Mouse (Mus musculus) heart, embryonic 13.5 days (tissue): ENCODE measurements at regions not wholly inside any gene's neighbourhood (a gene's known extent, or its start where the extent isn't known, plus 50 kb on each side); places are given as distances from the start of the nearest gene placed in this dataset.

Experiments used
- ATAC-seq: fragments of 200-750 bp; cut with Nextera tagmentation; 2 replicates; pipeline ENCODE4 v1.8.0; 2017; ENCODE audit warnings: moderate TSS enrichment; ENCODE audit not compliant: insufficient number of reproducible peaks, low FRiP score, low TSS enrichment; ENCODE audit errors: extremely low read depth
- H3K27ac ChIP-seq: fragments of 300-500 bp; sonication (generic); replicated peaks from 2 replicates; pipeline ENCODE4 v1.5.1; 2015; ENCODE audit warnings: moderate library complexity, mild to moderate bottlenecking, inconsistent platforms
- H3K27me3 ChIP-seq: fragments of 300-500 bp; sonication (generic); replicated peaks from 2 replicates; pipeline ENCODE4 v1.6.1; 2015; ENCODE audit warnings: mild to moderate bottlenecking, inconsistent platforms
- H3K36me3 ChIP-seq: fragments of 300-500 bp; sonication (generic); 2 replicates; pipeline ENCODE4 v1.6.1; 2015; ENCODE audit warnings: mild to moderate bottlenecking, inconsistent platforms
- H3K4me1 ChIP-seq: fragments of 300-500 bp; sonication (generic); 2 replicates; pipeline ENCODE4 v1.6.1; 2015; ENCODE audit warnings: inconsistent platforms
- H3K4me2 ChIP-seq: fragments of 300-500 bp; sonication (generic); 2 replicates; pipeline ENCODE4 v1.6.1; 2015; ENCODE audit warnings: inconsistent platforms, mild to moderate bottlenecking, moderate library complexity
- H3K4me3 ChIP-seq: fragments of 300-500 bp; sonication (generic); 2 replicates; pipeline ENCODE4 v1.5.1; 2015; ENCODE audit warnings: moderate library complexity, mild to moderate bottlenecking, inconsistent platforms
- H3K9ac ChIP-seq: fragments of 300-500 bp; sonication (generic); 2 replicates; pipeline ENCODE4 v1.6.1; 2015; ENCODE audit warnings: inconsistent platforms, mild to moderate bottlenecking, moderate library complexity
- H3K9me3 ChIP-seq: fragments of 300-500 bp; sonication (generic); 2 replicates; pipeline ENCODE4 v1.6.1; 2016; ENCODE audit warnings: inconsistent platforms
- WGBS: fragments of 180-500 bp; shearing (Covaris S2); methylation state at CpG from one replicate; pipeline ENCODE4 v1.1.7; 2015; ENCODE audit warnings: mixed read lengths; 5-methylcytosine and 5-hydroxymethylcytosine counted together

- ATAC-seq = no peak
- Histone ChIP-seq H3K9ac (no peak overlapping the region), H3K9me3 (no peaks in the 10 kb centered on the region), H3K27me3 (no peaks in the 10 kb centered on the region), H3K4me1 (no peaks in the 10 kb centered on the region), H3K27ac (no peak overlapping the region), H3K4me3 (no peak overlapping the region), H3K36me3 (no peaks in the 10 kb centered on the region), H3K4me2 (no peak overlapping the region)
- WGBS = 73% methylated on average over 5 of the region's 5 CpGs
Observed at GRCm38 (mm10) chr7:113093931-113094330, 113.3 kb upstream of the Arntl start.

GRCm38 (mm10) chr7:113095092-113095491 is 112.2 kb upstream of the Arntl start:
- H3K9me3 ChIP-seq = no peaks in the 10 kb centered on the region
- ATAC-seq = no peak
- H3K4me2 ChIP-seq = no peak overlapping the region
- no peaks in the 10 kb centered on the region for H3K27me3 ChIP-seq
- no peak overlapping the region for H3K9ac ChIP-seq
- WGBS = 45% methylated on average over 3 of the region's 3 CpGs
- no peak overlapping the region for H3K27ac ChIP-seq
- no peaks in the 10 kb centered on the region for H3K4me1 ChIP-seq
- H3K4me3 ChIP-seq = no peak overlapping the region
- H3K36me3 ChIP-seq = no peaks in the 10 kb centered on the region

GRCm38 (mm10) chr7:113104265-113104664 is 103.0 kb upstream of the Arntl start:
- Histone ChIP-seq H3K4me3 (no peak overlapping the region), H3K4me2 (no peak overlapping the region), H3K36me3 (no peaks in the 10 kb centered on the region), H3K27ac (no peak overlapping the region), H3K27me3 (no peaks in the 10 kb centered on the region), H3K9me3 (no peaks in the 10 kb centered on the region), H3K9ac (no peak overlapping the region), H3K4me1 (peaks cover 5% of the 10 kb centered on the region; the same call in 1 of the 2 replicates)
- no peak for ATAC-seq
- WGBS = 86% methylated on average over 7 of the region's 7 CpGs

- no peak overlapping the region for H3K27ac ChIP-seq
- 45% methylated on average over 1 of the region's 1 CpGs for WGBS
- H3K27me3 ChIP-seq = no peaks in the 10 kb centered on the region
- H3K36me3 ChIP-seq = no peaks in the 10 kb centered on the region
- no peak overlapping the region for H3K4me2 ChIP-seq
- no peak for ATAC-seq
- peaks cover 5% of the 10 kb centered on the region; the same call in 1 of the 2 replicates for H3K4me1 ChIP-seq
- H3K4me3 ChIP-seq = no peak overlapping the region
- no peak overlapping the region for H3K9ac ChIP-seq
- no peaks in the 10 kb centered on the region for H3K9me3 ChIP-seq
Observed at GRCm38 (mm10) chr7:113105359-113105758, 101.9 kb upstream of the Arntl start.

GRCm38 (mm10) chr7:113106731-113107130 is 100.5 kb upstream of the Arntl start:
- H3K27me3 ChIP-seq = no peaks in the 10 kb centered on the region
- no peak for ATAC-seq
- H3K36me3 ChIP-seq = no peaks in the 10 kb centered on the region
- no peak overlapping the region for H3K4me3 ChIP-seq
- H3K27ac ChIP-seq = no peak overlapping the region
- no peaks in the 10 kb centered on the region for H3K9me3 ChIP-seq
- H3K4me1 ChIP-seq = peaks cover 5% of the 10 kb centered on the region; the same call in 1 of the 2 replicates
- no peak overlapping the region for H3K9ac ChIP-seq
- H3K4me2 ChIP-seq = no peak overlapping the region
- WGBS = 82% methylated on average over 7 of the region's 7 CpGs

- H3K4me3 ChIP-seq = no peak overlapping the region
- no peak for ATAC-seq
- H3K36me3 ChIP-seq = no peaks in the 10 kb centered on the region
- WGBS = 74% methylated on average over 5 of the region's 5 CpGs
- H3K9ac ChIP-seq = no peak overlapping the region
- no peak overlapping the region for H3K4me2 ChIP-seq
- H3K27ac ChIP-seq = no peak overlapping the region
- no peaks in the 10 kb centered on the region for H3K27me3 ChIP-seq
- H3K9me3 ChIP-seq = no peaks in the 10 kb centered on the region
- H3K4me1 ChIP-seq = peaks cover 5% of the 10 kb centered on the region; the same call in 1 of the 2 replicates
Observed at GRCm38 (mm10) chr7:113107965-113108364, 99.3 kb upstream of the Arntl start.

GRCm38 (mm10) chr7:113108442-113109000 is 98.7 kb upstream of the Arntl start:
- H3K4me2 ChIP-seq = no peak overlapping the region
- no peaks in the 10 kb centered on the region for H3K36me3 ChIP-seq
- ATAC-seq = no peak
- 73% methylated on average over 7 of the region's 7 CpGs for WGBS
- H3K27ac ChIP-seq = no peak overlapping the region
- no peak overlapping the region for H3K4me3 ChIP-seq
- H3K27me3 ChIP-seq = no peaks in the 10 kb centered on the region; the same call in 1 of the 2 replicates
- H3K9ac ChIP-seq = no peak overlapping the region
- peaks cover 9% of the 10 kb centered on the region; the same call in 1 of the 2 replicates for H3K4me1 ChIP-seq
- no peaks in the 10 kb centered on the region for H3K9me3 ChIP-seq

- ATAC-seq = no peak
- no peak overlapping the region for H3K4me3 ChIP-seq
- H3K9ac ChIP-seq = no peak overlapping the region
- peaks cover 10% of the 10 kb centered on the region; the same call in 1 of the 2 replicates for H3K4me1 ChIP-seq
- no peaks in the 10 kb centered on the region for H3K36me3 ChIP-seq
- no peaks in the 10 kb centered on the region for H3K9me3 ChIP-seq
- H3K27me3 ChIP-seq = no peaks in the 10 kb centered on the region; the same call in 1 of the 2 replicates
- H3K4me2 ChIP-seq = no peak overlapping the region
- no peak overlapping the region for H3K27ac ChIP-seq
Observed at GRCm38 (mm10) chr7:113109481-113109880, 97.8 kb upstream of the Arntl start.

GRCm38 (mm10) chr7:113110867-113111508 is 96.3 kb upstream of the Arntl start:
- H3K9me3 ChIP-seq = no peaks in the 10 kb centered on the region

GRCm38 (mm10) chr7:113113266-113113893 is 93.9 kb upstream of the Arntl start:
- H3K27me3 ChIP-seq = no peaks in the 10 kb centered on the region; the same call in 1 of the 2 replicates
- H3K9ac ChIP-seq = no peak overlapping the region
- peaks cover 10% of the 10 kb centered on the region; the same call in 1 of the 2 replicates for H3K4me1 ChIP-seq
- no peak overlapping the region for H3K4me2 ChIP-seq
- no peak overlapping the region for H3K27ac ChIP-seq
- no peak overlapping the region for H3K4me3 ChIP-seq
- H3K9me3 ChIP-seq = 0 out of 2 replicates have a peak, but pooled peaks cover 1% of the 10 kb centered on the region
- ATAC-seq = no peak
- H3K36me3 ChIP-seq = no peaks in the 10 kb centered on the region
- 49% methylated on average over 10 of the region's 10 CpGs for WGBS

More at GRCm38 (mm10) chr7:113110867-113111508, 96.3 kb upstream of the Arntl start:
- 78% methylated on average over 7 of the region's 7 CpGs for WGBS
- H3K4me3 ChIP-seq = no peak overlapping the region
- no peak overlapping the region for H3K9ac ChIP-seq
- no peak overlapping the region for H3K4me2 ChIP-seq
- H3K4me1 ChIP-seq = peaks cover 10% of the 10 kb centered on the region; the same call in 1 of the 2 replicates
- no peaks in the 10 kb centered on the region; the same call in 1 of the 2 replicates for H3K27me3 ChIP-seq
- H3K27ac ChIP-seq = no peak overlapping the region
- ATAC-seq = no peak
- no peaks in the 10 kb centered on the region for H3K36me3 ChIP-seq

- H3K4me3 ChIP-seq = no peak overlapping the region
- H3K27me3 ChIP-seq = no peaks in the 10 kb centered on the region; the same call in 1 of the 2 replicates
- 80% methylated on average over 4 of the region's 4 CpGs for WGBS
- no peak overlapping the region for H3K27ac ChIP-seq
- H3K4me1 ChIP-seq = peaks cover 7% of the 10 kb centered on the region; the same call in 1 of the 2 replicates
- no peak for ATAC-seq
- no peaks in the 10 kb centered on the region for H3K36me3 ChIP-seq
- H3K9me3 ChIP-seq = peaks cover 13% of the 10 kb centered on the region; the same call in 1 of the 2 replicates
- H3K9ac ChIP-seq = no peak overlapping the region
- H3K4me2 ChIP-seq = no peak overlapping the region
Observed at GRCm38 (mm10) chr7:113117599-113117998, 89.7 kb upstream of the Arntl start.
